ENCODE assay signal across 20 mouse cellular contexts in the genomic region with DNA sequence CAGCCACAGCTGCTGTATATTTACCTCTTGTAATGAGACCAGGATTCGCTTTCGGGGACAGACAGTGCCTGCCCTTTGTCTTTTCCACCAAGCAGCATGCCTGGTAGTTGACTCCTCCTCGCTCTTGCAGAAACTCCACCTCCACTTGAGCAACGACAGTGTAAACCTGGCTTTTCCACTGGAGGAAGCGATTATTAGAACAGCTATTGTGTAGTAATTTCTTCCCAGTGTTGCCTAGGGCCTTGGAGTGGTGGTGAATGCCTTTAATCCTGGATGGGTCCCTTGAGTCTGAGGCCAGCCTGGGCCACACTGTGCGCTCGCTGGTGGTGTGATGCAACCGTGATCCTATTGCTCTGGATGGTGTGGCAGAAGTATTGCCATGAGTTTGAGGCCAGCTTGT. TPM values are rescaled to one million over a fixed set of nuclear protein-coding genes. Genes with fewer than 3 reads are reported as not detected.
DNase-seq lines count a peak whose midpoint lies in the region; ATAC-seq and TF ChIP-seq lines count a peak whose summit lies in the region.
"Had no signal": no experiment of that assay in that cellular context is flagged by ENCODE, and none has a peak within 500 bp of the region (broad histone marks: within the 10 kb centered on the region; RNA-seq: fewer than 3 reads in every experiment).

No protein-coding gene starts in this region.

- H3K27ac ChIP-seq in lung, postnatal 0 days (ENCODE audit: low read length) = no peak overlapping the region
- no peak overlapping the region for H3K27ac ChIP-seq in heart, embryonic 11.5 days (ENCODE audit: low read depth, low read length)
- H3K27ac ChIP-seq: embryonic facial prominence, embryonic 10.5 days; forebrain, embryonic 12.5 days; heart, embryonic 13.5 days; hindbrain, embryonic 12.5 days had no signal

- peak; percentile 67 for ATAC-seq in lung, postnatal 0 days
- no peak for ATAC-seq in heart, embryonic 11.5 days (replicated peaks; ENCODE audit: insufficient number of reproducible peaks, low FRiP score, low TSS enrichment)
- ATAC-seq: forebrain, embryonic 16.5 days; hindbrain, embryonic 16.5 days; inflammation-experienced regulatory T-cells, adult 6 months had no signal

- H3K4me2 ChIP-seq in lung, postnatal 0 days (replicated peaks; ENCODE audit: low read depth, low read length) = no peak overlapping the region
- no peak overlapping the region for H3K4me2 ChIP-seq in heart, embryonic 11.5 days
- H3K4me2 ChIP-seq: forebrain, embryonic 12.5 days; heart, embryonic 13.5 days; hindbrain, embryonic 12.5 days had no signal

- TF ChIP-seq EP300 in lung, postnatal 0 days (IDR thresholded peaks at IDR 0.05) = no peak

- no peaks in the 10 kb centered on the region for H3K4me1 ChIP-seq in lung, postnatal 0 days (ENCODE audit: insufficient read depth, low read depth, low read length)
- no peaks in the 10 kb centered on the region for H3K4me1 ChIP-seq in heart, embryonic 11.5 days (ENCODE audit: control insufficient read depth, insufficient read depth, low read length)
- H3K4me1 ChIP-seq: embryonic facial prominence, embryonic 10.5 days; forebrain, embryonic 12.5 days; heart, embryonic 13.5 days; hindbrain, embryonic 12.5 days had no signal

- H3K27me3 ChIP-seq in lung, postnatal 0 days (replicated peaks; ENCODE audit: insufficient read depth, low read length) = no peaks in the 10 kb centered on the region
- no peaks in the 10 kb centered on the region for H3K27me3 ChIP-seq in heart, embryonic 11.5 days (ENCODE audit: control insufficient read depth, insufficient read depth, low read length)
- H3K27me3 ChIP-seq: forebrain, embryonic 12.5 days; heart, embryonic 13.5 days; hindbrain, embryonic 12.5 days had no signal

- H3K4me3 ChIP-seq in lung, postnatal 0 days (ENCODE audit: low read depth, low read length) = no peak overlapping the region
- H3K4me3 ChIP-seq in heart, embryonic 11.5 days (ENCODE audit: low read depth, low read length) = no peak overlapping the region
- H3K4me3 ChIP-seq: embryonic facial prominence, embryonic 10.5 days; forebrain, embryonic 12.5 days; heart, embryonic 13.5 days; hindbrain, embryonic 12.5 days had no signal

- peak; percentile 36 for DNase-seq in adrenal gland, postnatal 10 days
- DNase-seq in adrenal gland, postnatal 25 days = no peak
- peak; percentile 52 to 68 for DNase-seq in lung, adult 18-20 months
- no peak for DNase-seq in lung, postnatal 14 days
- DNase-seq in lung, postnatal 0 days (ENCODE audit: low spot score) = peak; percentile 66
- no peak for DNase-seq in gastrocnemius, adult 18-20 months (ENCODE audit: low spot score)
- no peak for DNase-seq in layer of hippocampus, postnatal 14 days (ENCODE audit: low spot score in 2 of 2)
- DNase-seq: cerebellum, adult 18-20 months; cerebellum, adult 9-11 months; gastrocnemius, postnatal 14 days; heart, postnatal 36 days; kidney, adult 11 months had no signal

- TF ChIP-seq CTCF in lung, postnatal 0 days (IDR thresholded peaks at IDR 0.05) = no peak

- H3K9me3 ChIP-seq in lung, postnatal 0 days (ENCODE audit: low read length) = no peaks in the 10 kb centered on the region
- no peaks in the 10 kb centered on the region for H3K9me3 ChIP-seq in heart, embryonic 11.5 days (replicated peaks; ENCODE audit: control insufficient read depth, low read length)
- H3K9me3 ChIP-seq: embryonic facial prominence, embryonic 10.5 days; forebrain, embryonic 12.5 days; heart, embryonic 13.5 days; hindbrain, embryonic 12.5 days had no signal

- 67% methylated on average over 8 of the region's 8 CpGs for WGBS in lung, postnatal 0 days
- 92% methylated on average over 8 of the region's 8 CpGs for WGBS in heart, embryonic 11.5 days (ENCODE audit: insufficient replicate concordance)

- H3K36me3 ChIP-seq in lung, postnatal 0 days (ENCODE audit: insufficient read depth, low read length) = peaks cover 17% of the 10 kb centered on the region; the same call in 1 of the 2 replicates
- H3K36me3 ChIP-seq in heart, embryonic 11.5 days (ENCODE audit: control insufficient read depth, insufficient read depth, low read length) = peaks cover 28% of the 10 kb centered on the region

- H3K9ac ChIP-seq in lung, postnatal 0 days (replicated peaks; ENCODE audit: low read depth) = no peak overlapping the region
- H3K9ac ChIP-seq in heart, embryonic 11.5 days (ENCODE audit: low read depth, low read length) = no peak overlapping the region
- H3K9ac ChIP-seq: forebrain, embryonic 12.5 days; heart, embryonic 13.5 days; hindbrain, embryonic 12.5 days had no signal

RNA-seq across cellular contexts. Expression of a gene that starts 26.0 kb away (rescaled TPM):
- 10 to 100 TPM; 26.9 to 40.0 TPM for total RNA-seq in adrenal gland, postnatal 10 days (2021)
- 34.0 and 35.0 TPM in 2 replicates for total RNA-seq in adrenal gland, postnatal 25 days (2021)
- polyA plus RNA-seq in lung, postnatal 0 days (2015; fragmentation: Nextera tagmentation; extraction: Ambion mirVana) = 25.4 and 25.5 TPM in 2 replicates
- 10 to 100 TPM; 10.2 to 11.0 TPM for total RNA-seq in gastrocnemius, adult 18-20 months (2021)
- polyA plus RNA-seq in heart, embryonic 11.5 days (2014; fragmentation: Nextera tagmentation; extraction: Ambion mirVana) = 5.5 and 6.9 TPM in 2 replicates
- 10 to 100 TPM; 38.0 to 39.5 TPM for total RNA-seq in layer of hippocampus, postnatal 14 days (2021)

RNA-seq across cellular contexts. Expression of a gene that starts 26.5 kb away (rescaled TPM):
- total RNA-seq in adrenal gland, postnatal 10 days (2021) = 10 to 100 TPM; 28.9 to 29.8 TPM
- 24.4 and 34.9 TPM in 2 replicates for total RNA-seq in adrenal gland, postnatal 25 days (2021)
- polyA plus RNA-seq in lung, postnatal 0 days (2015; fragmentation: Nextera tagmentation; extraction: Ambion mirVana) = 40.1 and 42.1 TPM in 2 replicates
- total RNA-seq in gastrocnemius, adult 18-20 months (2021) = 10 to 100 TPM; 16.8 to 17.4 TPM
- 50.4 and 53.0 TPM in 2 replicates for polyA plus RNA-seq in heart, embryonic 11.5 days (2014; fragmentation: Nextera tagmentation; extraction: Ambion mirVana)
- 10 to 100 TPM; 29.7 to 35.7 TPM for total RNA-seq in layer of hippocampus, postnatal 14 days (2021)

RNA-seq across cellular contexts. Expression of a gene that starts 26.9 kb away (rescaled TPM):
- total RNA-seq in adrenal gland, postnatal 10 days (2021) = 10 to 100 TPM; 24.5 to 24.7 TPM
- 31.7 and 32.3 TPM in 2 replicates for total RNA-seq in adrenal gland, postnatal 25 days (2021)
- 1.5 and 1.6 TPM in 2 replicates for polyA plus RNA-seq in lung, postnatal 0 days (2015; fragmentation: Nextera tagmentation; extraction: Ambion mirVana)
- 10 to 100 TPM; 23.7 to 26.1 TPM for total RNA-seq in gastrocnemius, adult 18-20 months (2021)
- polyA plus RNA-seq in heart, embryonic 11.5 days (2014; fragmentation: Nextera tagmentation; extraction: Ambion mirVana) = 3.8 and 4.1 TPM in 2 replicates
- total RNA-seq in layer of hippocampus, postnatal 14 days (2021) = 10 to 100 TPM; 16.1 to 20.3 TPM

RNA-seq across cellular contexts. Expression of a gene that starts 45.2 kb away (rescaled TPM):
- total RNA-seq in adrenal gland, postnatal 10 days (2021) = 100 to 1,000 TPM in 1 of 2 experiments, 10 to 100 TPM in 1; 94.8 to 102 TPM
- total RNA-seq in adrenal gland, postnatal 25 days (2021) = 86.4 and 87.9 TPM in 2 replicates
- 172 and 185 TPM in 2 replicates for polyA plus RNA-seq in lung, postnatal 0 days (2015; fragmentation: Nextera tagmentation; extraction: Ambion mirVana)
- 10 to 100 TPM; 66.9 to 69.7 TPM for total RNA-seq in gastrocnemius, adult 18-20 months (2021)
- polyA plus RNA-seq in heart, embryonic 11.5 days (2014; fragmentation: Nextera tagmentation; extraction: Ambion mirVana) = 226 and 242 TPM in 2 replicates
- 10 to 100 TPM; 65.3 to 70.2 TPM for total RNA-seq in layer of hippocampus, postnatal 14 days (2021)

Comparison
In these comparisons a context has a peak if more than half of its experiments do, and no peak if none do; other contexts are left out.
1. DNase-seq: peak in adrenal gland, postnatal 10 days (single experiment), lung, adult 18-20 months (2 of 2) and lung, postnatal 0 days (single experiment); none in adrenal gland, postnatal 25 days (single experiment), lung, postnatal 14 days (single experiment), gastrocnemius, adult 18-20 months (single experiment) and layer of hippocampus, postnatal 14 days (0 of 2).